Comparison of ENCODE assay signal across 32 mouse cellular contexts in the genomic region with DNA sequence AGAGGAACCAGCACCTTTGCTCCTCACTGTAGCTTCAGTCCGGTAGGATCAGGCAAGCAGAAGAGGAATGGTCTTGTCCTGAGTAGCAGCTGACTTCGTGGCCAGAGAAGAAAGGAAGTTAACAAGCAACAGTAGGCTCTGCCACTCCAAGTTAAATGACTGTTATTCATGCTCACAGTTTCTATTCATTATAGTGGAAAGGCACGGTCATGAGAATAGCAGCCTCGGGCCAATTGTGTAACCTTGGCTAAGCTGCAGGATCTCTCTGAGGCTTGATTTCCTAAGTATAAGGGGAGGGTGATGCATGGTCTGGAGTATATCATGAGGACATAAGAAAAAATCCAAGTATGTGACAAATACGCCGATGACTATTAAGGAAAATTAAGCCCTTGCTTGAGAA. TPM values are rescaled to one million over a fixed set of nuclear protein-coding genes. Genes with fewer than 3 reads are reported as not detected.
DNase-seq lines count a peak whose midpoint lies in the region; ATAC-seq lines count a peak whose summit lies in the region.
"Had no signal": no experiment of that assay in that cellular context is flagged by ENCODE, and none has a peak within 500 bp of the region (broad histone marks: within the 10 kb centered on the region; RNA-seq: fewer than 3 reads in every experiment).

No protein-coding gene starts in this region.

- H3K9ac ChIP-seq in kidney, embryonic 16.5 days (replicated peaks; ENCODE audit: low read length) = no peak overlapping the region
- no peak overlapping the region for H3K9ac ChIP-seq in neural tube, embryonic 11.5 days (ENCODE audit: low read length)
- no peak overlapping the region for H3K9ac ChIP-seq in neural tube, embryonic 15.5 days (replicated peaks)
- H3K9ac ChIP-seq: embryonic facial prominence, embryonic 15.5 days; forebrain, embryonic 12.5 days; forebrain, postnatal 0 days; intestine, embryonic 15.5 days; liver, embryonic 14.5 days; neural tube, embryonic 13.5 days had no signal

- no peak overlapping the region for H3K4me2 ChIP-seq in kidney, embryonic 16.5 days (replicated peaks; ENCODE audit: low read depth, low read length)
- H3K4me2 ChIP-seq in neural tube, embryonic 11.5 days (ENCODE audit: low read depth) = no peak overlapping the region
- no peak overlapping the region for H3K4me2 ChIP-seq in neural tube, embryonic 15.5 days
- H3K4me2 ChIP-seq: embryonic facial prominence, embryonic 15.5 days; forebrain, embryonic 12.5 days; intestine, embryonic 15.5 days; neural tube, embryonic 13.5 days had no signal

- H3K36me3 ChIP-seq in kidney, embryonic 16.5 days (ENCODE audit: insufficient read depth, low read length) = no peaks in the 10 kb centered on the region
- H3K36me3 ChIP-seq in neural tube, embryonic 11.5 days (ENCODE audit: control insufficient read depth, insufficient read depth, low read length) = no peaks in the 10 kb centered on the region
- H3K36me3 ChIP-seq in neural tube, embryonic 15.5 days = no peaks in the 10 kb centered on the region
- H3K36me3 ChIP-seq: embryonic facial prominence, embryonic 10.5 days; embryonic facial prominence, embryonic 15.5 days; forebrain, embryonic 12.5 days; hindbrain, embryonic 10.5 days; intestine, embryonic 15.5 days; midbrain, embryonic 10.5 days; neural tube, embryonic 13.5 days had no signal

- no peak for ATAC-seq in kidney, embryonic 16.5 days (ENCODE audit: low FRiP score, low TSS enrichment)
- no peak for ATAC-seq in neural tube, embryonic 11.5 days (ENCODE audit: insufficient read depth, low FRiP score, low TSS enrichment)
- ATAC-seq in neural tube, embryonic 15.5 days (ENCODE audit: low FRiP score) = no peak
- ATAC-seq in megakaryocyte progenitor cell, adult 5-6 weeks (replicated peaks; ENCODE audit: poor library complexity) = peak; percentile 24
- ATAC-seq: CD4-positive, CD25-positive, alpha-beta regulatory T cell, adult 4 months; forebrain, postnatal 0 days; hindbrain, postnatal 0 days; intestine, embryonic 15.5 days; midbrain, embryonic 16.5 days had no signal

- H3K4me3 ChIP-seq in kidney, embryonic 16.5 days (ENCODE audit: low read length) = no peak overlapping the region
- no peak overlapping the region for H3K4me3 ChIP-seq in neural tube, embryonic 11.5 days (ENCODE audit: low read depth, low read length)
- H3K4me3 ChIP-seq in neural tube, embryonic 15.5 days (replicated peaks) = no peak overlapping the region
- H3K4me3 ChIP-seq: embryonic facial prominence, embryonic 10.5 days; embryonic facial prominence, embryonic 15.5 days; forebrain, embryonic 12.5 days; hindbrain, embryonic 10.5 days; intestine, embryonic 15.5 days; midbrain, embryonic 10.5 days; myocyte; neural tube, embryonic 13.5 days had no signal

- H3K27me3 ChIP-seq in kidney, embryonic 16.5 days (ENCODE audit: insufficient read depth, low read length) = no peaks in the 10 kb centered on the region
- H3K27me3 ChIP-seq in neural tube, embryonic 11.5 days (ENCODE audit: control insufficient read depth, insufficient read depth, low read length) = peaks cover 3% of the 10 kb centered on the region; the same call in 1 of the 2 replicates
- H3K27me3 ChIP-seq in neural tube, embryonic 15.5 days (replicated peaks) = peaks cover 6% of the 10 kb centered on the region; the same call in 1 of the 2 replicates
- H3K27me3 ChIP-seq: embryonic facial prominence, embryonic 15.5 days; intestine, embryonic 15.5 days had no signal

- H3K9me3 ChIP-seq in kidney, embryonic 16.5 days (ENCODE audit: low read length) = no peaks in the 10 kb centered on the region
- no peaks in the 10 kb centered on the region for H3K9me3 ChIP-seq in neural tube, embryonic 11.5 days (ENCODE audit: control insufficient read depth, low read length)
- no peaks in the 10 kb centered on the region for H3K9me3 ChIP-seq in neural tube, embryonic 15.5 days (replicated peaks)
- H3K9me3 ChIP-seq: embryonic facial prominence, embryonic 10.5 days; embryonic facial prominence, embryonic 15.5 days; forebrain, embryonic 12.5 days; hindbrain, embryonic 10.5 days; intestine, embryonic 15.5 days; midbrain, embryonic 10.5 days; neural tube, embryonic 13.5 days had no signal

- WGBS in kidney, embryonic 16.5 days = 71% methylated on average over 6 of the region's 6 CpGs
- WGBS in neural tube, embryonic 11.5 days = 56% methylated on average over 6 of the region's 6 CpGs
- WGBS in neural tube, embryonic 15.5 days = 33% methylated on average over 6 of the region's 6 CpGs

- H3K27ac ChIP-seq in kidney, embryonic 16.5 days (ENCODE audit: low read length) = no peak overlapping the region
- H3K27ac ChIP-seq in neural tube, embryonic 11.5 days (ENCODE audit: low read depth, low read length) = no peak overlapping the region
- H3K27ac ChIP-seq in neural tube, embryonic 15.5 days (replicated peaks) = no peak overlapping the region
- H3K27ac ChIP-seq: embryonic facial prominence, embryonic 10.5 days; embryonic facial prominence, embryonic 15.5 days; forebrain, embryonic 12.5 days; hindbrain, embryonic 10.5 days; hindbrain, postnatal 0 days; intestine, embryonic 15.5 days; liver, embryonic 14.5 days; macrophage; midbrain, embryonic 10.5 days; neural tube, embryonic 13.5 days had no signal

- DNase-seq in kidney, adult 18-20 months = peak; percentile 30
- DNase-seq in neural tube, embryonic 11.5 days (ENCODE audit: low spot score) = peak; percentile 39
- DNase-seq in adipocyte (ENCODE audit: low spot score) = peak; percentile 43
- DNase-seq in cerebellum, postnatal 36 days = no peak
- DNase-seq: adrenal gland, postnatal 10 days; cerebellum, adult 11-12 months; cerebellum, adult 9-11 months; forebrain, postnatal 0 days; gastrocnemius, postnatal 10 days; heart, postnatal 14 days; liver; lung, adult 2 months; lung, postnatal 10 days; right cerebral cortex, postnatal 25 days; thymus, adult 18-20 months; thymus, postnatal 36 days had no signal

- H3K4me1 ChIP-seq in kidney, embryonic 16.5 days (ENCODE audit: insufficient read depth, low read length) = peaks cover 6% of the 10 kb centered on the region; the same call in 1 of the 2 replicates
- H3K4me1 ChIP-seq in neural tube, embryonic 11.5 days (ENCODE audit: control insufficient read depth, insufficient read depth, low read length) = no peaks in the 10 kb centered on the region
- peaks cover 14% of the 10 kb centered on the region for H3K4me1 ChIP-seq in neural tube, embryonic 15.5 days
- H3K4me1 ChIP-seq: intestine, embryonic 15.5 days had no signal

RNA-seq across cellular contexts. Expression of gene Met, which starts 4.0 kb away (rescaled TPM):
- 18.5 and 20.5 TPM in 2 replicates for polyA plus RNA-seq in kidney, embryonic 16.5 days (2015; fragmentation: Nextera tagmentation; extraction: Ambion mirVana)
- polyA plus RNA-seq in neural tube, embryonic 11.5 days (2014; fragmentation: Nextera tagmentation; extraction: Ambion mirVana) = 5.4 and 6.9 TPM in 2 replicates
- polyA plus RNA-seq in neural tube, embryonic 15.5 days (2015; fragmentation: Nextera tagmentation; extraction: Ambion mirVana) = 2.7 and 3.2 TPM in 2 replicates
- total RNA-seq in megakaryocyte progenitor cell, adult 5-6 weeks (2015) = 28.2 and 33.6 TPM in 2 replicates
- total RNA-seq in megakaryocyte progenitor cell, adult 5-6 weeks (2017) = 21.6 and 21.9 TPM in 2 replicates

Comparison
In these comparisons a context has a peak if more than half of its experiments do, and no peak if none do; other contexts are left out.
1. DNase-seq: peak in kidney, adult 18-20 months (single experiment), neural tube, embryonic 11.5 days (single experiment) and adipocyte (single experiment); none in cerebellum, postnatal 36 days (0 of 2).